Mouse (Mus musculus): ENCODE measurements around the gene Asphd2.
A peak's percentile ranks its signal among the peaks of the same experiment; 100 is the strongest.
"Not testable (repeated sequence)": the region's sequence is repeated elsewhere in the genome, so short reads cannot be mapped to it uniquely, and the experiment has no call there.

Asphd2 gene

DNA sequence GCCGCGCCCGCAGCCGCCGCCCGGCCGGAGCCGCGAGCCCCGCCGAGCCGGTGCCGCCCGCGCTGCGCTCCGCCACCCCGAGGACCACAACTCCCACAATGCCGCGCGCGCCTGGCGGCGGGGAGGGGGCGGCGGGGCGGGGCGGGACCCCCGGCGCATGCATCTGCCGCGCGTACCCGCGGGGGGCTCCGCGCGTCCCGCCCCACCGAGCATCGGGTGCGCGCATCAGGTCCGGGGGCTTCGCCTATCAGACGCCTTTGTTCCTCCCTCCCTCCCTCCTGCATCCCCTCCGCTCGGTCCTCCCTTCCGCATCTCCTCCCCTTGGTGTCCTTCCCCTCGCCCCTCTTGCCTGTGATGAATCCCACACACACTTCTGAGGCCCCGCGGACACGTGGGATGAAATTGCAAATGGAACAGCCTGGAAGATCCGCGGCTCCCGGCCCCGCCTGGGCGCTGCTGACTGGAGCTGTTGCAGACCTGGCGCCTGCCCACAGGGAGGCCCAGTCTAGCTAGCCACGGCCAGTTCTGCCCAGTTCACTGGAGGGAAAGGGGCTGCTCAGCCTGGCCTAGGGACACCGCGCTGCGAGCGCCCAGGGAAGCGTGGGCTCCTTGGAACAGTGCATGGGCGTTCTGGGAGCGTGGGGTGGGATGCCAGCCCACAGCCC, at the start of gene Asphd2:
Gene Asphd2 (minus strand): TSS at position 88 of the 665 bp plus-strand sequence.
- DNase-seq (ENCODE audit: extremely low read depth, low read depth), result no peak

GRCm38 (mm10) chr5:112438535-112438934, 43.9 kb upstream of the Asphd2 start:
- DNase-seq (ENCODE audit: extremely low read depth, low read depth), result no peak

DNA sequence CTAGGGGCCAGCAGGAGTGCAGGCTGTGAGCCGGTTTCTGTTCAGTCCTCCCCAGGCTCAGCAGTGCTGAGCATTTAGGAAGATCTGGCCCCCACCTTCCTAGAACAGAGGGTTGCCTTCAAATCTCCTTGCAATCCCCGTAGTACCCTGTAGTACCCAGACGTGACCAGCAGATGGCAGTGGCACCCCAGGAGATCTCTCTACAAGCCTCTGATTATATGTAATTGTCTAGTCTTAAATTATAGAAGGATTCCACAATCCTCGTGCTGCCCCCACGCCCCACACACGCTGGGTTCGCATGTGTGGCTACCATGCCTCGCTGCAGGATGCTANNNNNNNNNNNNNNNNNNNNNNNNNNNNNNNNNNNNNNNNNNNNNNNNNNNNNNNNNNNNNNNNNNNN, 38.3 kb upstream of the Asphd2 start:
- DNase-seq (ENCODE audit: extremely low read depth, low read depth), result peak; percentile 9

DNA sequence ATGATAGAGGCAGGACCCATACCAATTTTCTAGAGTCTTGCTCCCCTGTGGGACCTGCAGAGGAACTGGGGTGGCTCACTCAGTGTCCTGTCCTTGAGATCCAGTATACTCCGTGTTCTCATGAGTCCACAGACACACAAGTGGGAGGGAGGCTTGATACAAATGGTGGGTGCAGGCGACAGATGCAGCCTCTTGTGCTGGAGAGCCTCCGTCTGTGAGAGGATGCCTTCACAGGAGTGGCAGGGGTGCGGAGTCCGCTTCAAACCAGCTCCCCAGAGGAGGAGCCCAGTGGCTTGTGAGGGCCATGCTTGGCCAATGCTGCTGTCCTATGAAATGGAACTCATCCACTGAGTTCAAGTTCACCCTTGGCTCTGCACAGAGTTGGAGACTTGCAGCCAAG, 37.4 kb upstream of the Asphd2 start:
- DNase-seq (ENCODE audit: extremely low read depth, low read depth), result no peak

DNA sequence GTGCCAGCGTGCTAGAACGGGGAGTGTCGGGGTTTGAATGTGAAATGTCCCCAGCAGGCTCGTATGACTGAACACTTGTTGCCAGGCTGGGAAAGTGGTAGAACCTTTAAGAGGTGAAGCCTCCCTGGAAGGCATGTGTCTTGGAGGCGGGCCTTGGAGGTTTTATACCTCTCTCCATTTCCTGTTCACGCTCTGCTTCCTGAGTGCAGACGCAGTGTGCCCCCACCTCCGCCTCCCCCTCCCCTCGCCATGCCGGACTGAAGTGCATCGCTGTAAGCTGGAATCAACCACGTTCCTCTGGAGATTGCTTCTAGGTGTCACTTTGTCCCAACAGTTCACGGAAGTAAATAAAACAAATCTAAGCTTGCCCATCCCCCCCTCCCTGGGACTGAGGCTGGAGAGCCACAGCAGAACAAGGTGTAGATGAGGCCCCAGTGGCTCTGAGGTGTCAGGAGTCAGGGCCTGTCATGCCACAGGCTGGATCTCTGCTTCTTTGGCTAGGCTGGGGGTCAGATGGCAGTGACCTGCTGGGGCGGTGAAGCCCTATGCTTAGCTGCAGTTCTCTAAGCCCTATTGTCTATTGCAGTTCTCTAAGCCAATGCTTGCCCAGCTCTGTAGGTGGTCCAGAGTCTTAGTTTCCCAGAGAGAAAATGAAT, 36.6 kb upstream of the Asphd2 start:
- no peak for DNase-seq (ENCODE audit: extremely low read depth, low read depth)

DNA sequence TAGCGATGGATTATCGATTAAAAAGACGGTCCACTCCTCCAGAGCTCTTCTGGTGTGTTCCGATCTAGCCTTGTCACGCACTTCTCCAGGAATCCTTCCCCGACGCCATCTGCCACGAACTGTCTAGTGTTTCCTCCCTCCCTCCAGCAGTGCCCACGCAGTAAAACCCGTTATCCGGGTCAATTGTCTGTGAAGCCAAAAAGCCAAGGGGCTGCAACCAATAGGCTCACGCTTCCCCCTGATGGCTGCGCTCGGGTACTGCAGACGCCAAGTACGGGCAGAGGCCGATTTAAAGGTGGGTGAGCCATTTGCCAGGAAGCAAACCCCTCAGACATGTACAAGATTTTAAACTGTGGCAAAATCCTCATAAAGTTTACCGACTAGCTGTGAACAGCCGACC, 34.3 kb upstream of the Asphd2 start:
- DNase-seq (ENCODE audit: extremely low read depth, low read depth), result no peak

- no peak for DNase-seq (ENCODE audit: extremely low read depth, low read depth)
Measured at GRCm38 (mm10) chr5:112427283-112427682, 32.6 kb upstream of the Asphd2 start.

- DNase-seq (ENCODE audit: extremely low read depth, low read depth), result no peak
Measured at GRCm38 (mm10) chr5:112426635-112427034, 32.0 kb upstream of the Asphd2 start.

DNA sequence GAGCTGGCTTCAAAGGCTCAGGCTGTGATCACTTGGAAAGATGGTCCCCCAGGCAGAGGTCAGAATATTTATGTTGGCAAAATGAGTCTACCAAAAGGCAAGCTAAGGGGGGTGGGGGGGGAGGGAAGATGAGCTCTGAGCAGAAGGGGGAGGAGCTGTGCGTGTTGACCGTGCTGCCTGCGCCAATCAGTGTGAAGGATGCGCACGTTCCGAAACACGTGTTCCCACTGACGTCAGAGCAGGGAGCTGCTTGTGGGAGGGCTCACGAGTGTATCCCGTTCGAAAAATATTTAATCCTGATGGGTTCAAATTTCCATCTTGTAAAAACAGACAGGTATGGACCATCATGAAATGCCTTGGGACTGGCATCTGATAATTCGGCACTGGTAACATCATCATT, 24.9 kb upstream of the Asphd2 start:
- no peak for DNase-seq (ENCODE audit: extremely low read depth, low read depth)

DNA sequence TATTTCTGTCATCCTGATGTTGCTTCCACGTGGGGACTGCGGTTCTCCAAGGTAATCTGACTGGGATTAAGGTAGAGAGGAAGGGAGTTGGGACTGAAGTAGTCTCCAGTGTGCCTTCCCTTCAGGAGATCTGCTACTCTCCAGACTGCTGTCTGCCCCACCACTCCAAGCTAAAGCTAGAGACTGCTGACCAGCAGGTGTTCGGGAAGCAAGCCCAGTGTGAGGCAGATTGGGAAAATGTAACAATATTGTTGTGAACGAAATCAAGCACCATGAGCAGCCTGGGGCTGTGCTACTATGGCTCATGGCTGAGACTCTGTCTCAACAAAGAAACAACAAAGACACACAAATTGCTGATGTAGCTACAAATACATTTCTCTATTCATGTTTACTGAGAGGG, 23.4 kb upstream of the Asphd2 start:
- no peak for DNase-seq (ENCODE audit: extremely low read depth, low read depth)

DNA sequence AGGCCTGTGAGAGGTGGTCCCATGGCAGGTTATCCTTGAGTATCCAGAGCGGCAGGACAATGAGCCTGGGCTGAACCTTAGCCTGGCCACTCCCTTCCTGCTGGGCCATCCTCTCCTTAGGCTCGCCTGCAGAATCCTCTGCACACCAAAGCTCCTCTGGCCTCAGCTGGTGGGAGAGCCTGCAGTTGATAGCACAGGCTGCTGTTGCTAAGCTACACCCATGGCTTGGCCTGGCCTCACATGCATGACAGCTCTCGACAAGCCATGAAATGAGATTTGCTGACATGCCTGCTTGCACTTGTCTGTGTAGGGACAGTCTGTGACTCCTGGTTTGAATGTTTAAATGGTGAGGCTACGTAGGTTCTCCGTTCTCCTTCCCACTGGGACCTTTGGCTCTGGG, 22.0 kb upstream of the Asphd2 start:
- no peak for DNase-seq (ENCODE audit: extremely low read depth, low read depth)

GRCm38 (mm10) chr5:112412781-112413180, 18.1 kb upstream of the Asphd2 start:
- not testable (repeated sequence) for DNase-seq (ENCODE audit: extremely low read depth, low read depth)

- no peak for DNase-seq (ENCODE audit: extremely low read depth, low read depth)
Measured at GRCm38 (mm10) chr5:112411514-112412335, 17.1 kb upstream of the Asphd2 start.

DNA sequence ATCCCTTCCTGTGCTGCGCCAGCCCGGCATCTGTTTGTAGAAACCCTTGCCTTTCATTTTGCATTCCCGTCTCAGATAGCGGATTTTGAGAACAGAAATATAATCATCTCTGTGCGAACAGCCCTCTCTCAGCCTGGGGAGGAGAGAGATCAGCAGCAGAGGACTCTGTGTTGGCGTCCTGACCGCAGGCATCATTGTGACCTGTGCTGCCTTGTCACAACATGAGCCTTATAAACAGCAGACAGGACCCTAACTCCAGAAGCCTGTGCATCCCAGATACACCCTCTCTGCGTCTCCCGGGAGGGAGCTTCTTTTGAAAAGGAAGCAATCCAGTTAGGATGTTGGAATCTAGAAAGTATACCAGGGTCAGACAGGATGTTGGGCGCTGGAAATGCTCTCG, 16.4 kb upstream of the Asphd2 start:
- DNase-seq (ENCODE audit: extremely low read depth, low read depth), result no peak

- no peak for DNase-seq (ENCODE audit: extremely low read depth, low read depth)
Measured at GRCm38 (mm10) chr5:112409274-112409673, 14.6 kb upstream of the Asphd2 start.

- DNase-seq (ENCODE audit: extremely low read depth, low read depth), result no peak
Measured at GRCm38 (mm10) chr5:112406017-112406416, 11.4 kb upstream of the Asphd2 start.

GRCm38 (mm10) chr5:112402437-112402836, 7.8 kb upstream of the Asphd2 start:
- no peak for DNase-seq (ENCODE audit: extremely low read depth, low read depth)

- no peak for DNase-seq (ENCODE audit: extremely low read depth, low read depth)
Measured at GRCm38 (mm10) chr5:112399284-112399683, 4.6 kb upstream of the Asphd2 start.

GRCm38 (mm10) chr5:112396066-112396465, 1.4 kb upstream of the Asphd2 start:
- no peak for DNase-seq (ENCODE audit: extremely low read depth, low read depth)

- DNase-seq (ENCODE audit: extremely low read depth, low read depth), result no peak
Measured at GRCm38 (mm10) chr5:112394415-112394763, 277 bp downstream of the Asphd2 start.

- DNase-seq (ENCODE audit: extremely low read depth, low read depth), result no peak
Measured at GRCm38 (mm10) chr5:112393741-112394414, 788 bp downstream of the Asphd2 start.

All from MEL-GATA-1-ER (cell line).